Mouse (Mus musculus) kidney, embryonic 14.5 days (tissue): ENCODE measurements around the gene Vmn2r117. TPM values are rescaled to one million over a fixed set of nuclear protein-coding genes. Genes with fewer than 3 reads are reported as not detected.
"Not testable (repeated sequence)": the region's sequence is repeated elsewhere in the genome, so short reads cannot be mapped to it uniquely, and the experiment has no call there.

Source experiments
- ATAC-seq: fragments of 200-750 bp; cut with Nextera tagmentation; 2 replicates; pipeline ENCODE4 v1.8.0; 2017; ENCODE audit warnings: moderate number of reproducible peaks, mild to moderate bottlenecking, moderate TSS enrichment, moderate library complexity; ENCODE audit not compliant: low FRiP score, low TSS enrichment
- H3K27ac ChIP-seq: fragments of 300-500 bp; sonication (generic); 2 replicates; pipeline ENCODE4 v1.5.1; 2014; ENCODE audit warnings: low read depth, mild to moderate bottlenecking, low read length, moderate library complexity, mixed read lengths
- H3K27me3 ChIP-seq: fragments of 300-500 bp; sonication (generic); 2 replicates; pipeline ENCODE4 v1.6.1; 2014; ENCODE audit warnings: mild to moderate bottlenecking, low read length; ENCODE audit not compliant: control insufficient read depth, insufficient read depth
- H3K36me3 ChIP-seq: fragments of 300-500 bp; sonication (generic); 2 replicates; pipeline ENCODE4 v1.6.1; 2014; ENCODE audit warnings: low read length, mixed read lengths; ENCODE audit not compliant: control insufficient read depth, insufficient read depth
- H3K4me1 ChIP-seq: fragments of 300-500 bp; sonication (generic); 2 replicates; pipeline ENCODE4 v1.6.1; 2014; ENCODE audit warnings: low read length, mixed read lengths; ENCODE audit not compliant: control insufficient read depth, insufficient read depth
- H3K4me2 ChIP-seq: fragments of 300-500 bp; sonication (generic); replicated peaks from 2 replicates; pipeline ENCODE4 v1.6.1; 2014; ENCODE audit warnings: low read depth, mild to moderate bottlenecking, low read length
- H3K4me3 ChIP-seq: fragments of 300-500 bp; sonication (generic); 2 replicates; pipeline ENCODE4 v1.5.1; 2014; ENCODE audit warnings: mild to moderate bottlenecking, low read length
- H3K9ac ChIP-seq: fragments of 300-500 bp; sonication (generic); 2 replicates; pipeline ENCODE4 v1.6.1; 2014; ENCODE audit warnings: low read depth, mild to moderate bottlenecking, low read length, moderate library complexity
- H3K9me3 ChIP-seq: fragments of 300-500 bp; sonication (generic); 2 replicates; pipeline ENCODE4 v1.6.1; 2016; ENCODE audit warnings: low read length; ENCODE audit not compliant: control insufficient read depth
- WGBS: fragments of 180-500 bp; shearing (Covaris S2); extraction: QIAGEN DNeasy Blood & Tissue Kit; methylation state at CpG from one replicate; pipeline ENCODE4 v1.1.7; 2014; 5-methylcytosine and 5-hydroxymethylcytosine counted together
- polyA plus RNA-seq: library from polyadenylated mRNA; unstranded; fragments of >200 nt; fragmentation: Nextera tagmentation; extraction: Ambion mirVana; gene quantifications from 2 replicates; pipeline ENCODE4 v1.2.1, GENCODE M21; 2014

Vmn2r117 gene
- polyA plus RNA-seq, result not detected in 2 replicates

DNA sequence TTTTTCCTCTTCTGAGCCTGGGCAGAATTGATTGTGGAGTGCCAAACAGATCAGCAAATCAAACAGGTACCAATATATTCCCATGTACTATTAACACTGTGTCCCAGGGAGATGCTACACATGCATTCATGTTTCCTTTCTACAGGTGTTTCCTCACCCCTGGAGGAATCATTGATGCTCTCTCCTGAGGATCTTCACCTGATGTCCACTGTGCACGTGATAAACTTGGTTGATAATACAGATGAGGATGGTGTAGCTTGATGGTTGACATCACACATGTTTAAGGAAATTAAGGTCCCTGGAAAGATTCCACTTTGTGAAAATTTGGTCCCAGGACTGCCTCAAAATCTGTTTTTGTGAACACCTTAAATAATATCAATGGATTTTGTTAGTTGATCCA lies at the start of gene Vmn2r117:
Gene Vmn2r117 (minus strand): TSS at position 101 of the 400 bp plus-strand sequence.
- H3K36me3 ChIP-seq, H3K9ac ChIP-seq, H3K4me1 ChIP-seq, H3K4me3 ChIP-seq, H3K9me3 ChIP-seq, H3K27ac ChIP-seq, H3K4me2 ChIP-seq, ATAC-seq, H3K27me3 ChIP-seq: not testable (repeated sequence)
- 62% methylated on average over 1 of the region's 1 CpGs for WGBS

DNA sequence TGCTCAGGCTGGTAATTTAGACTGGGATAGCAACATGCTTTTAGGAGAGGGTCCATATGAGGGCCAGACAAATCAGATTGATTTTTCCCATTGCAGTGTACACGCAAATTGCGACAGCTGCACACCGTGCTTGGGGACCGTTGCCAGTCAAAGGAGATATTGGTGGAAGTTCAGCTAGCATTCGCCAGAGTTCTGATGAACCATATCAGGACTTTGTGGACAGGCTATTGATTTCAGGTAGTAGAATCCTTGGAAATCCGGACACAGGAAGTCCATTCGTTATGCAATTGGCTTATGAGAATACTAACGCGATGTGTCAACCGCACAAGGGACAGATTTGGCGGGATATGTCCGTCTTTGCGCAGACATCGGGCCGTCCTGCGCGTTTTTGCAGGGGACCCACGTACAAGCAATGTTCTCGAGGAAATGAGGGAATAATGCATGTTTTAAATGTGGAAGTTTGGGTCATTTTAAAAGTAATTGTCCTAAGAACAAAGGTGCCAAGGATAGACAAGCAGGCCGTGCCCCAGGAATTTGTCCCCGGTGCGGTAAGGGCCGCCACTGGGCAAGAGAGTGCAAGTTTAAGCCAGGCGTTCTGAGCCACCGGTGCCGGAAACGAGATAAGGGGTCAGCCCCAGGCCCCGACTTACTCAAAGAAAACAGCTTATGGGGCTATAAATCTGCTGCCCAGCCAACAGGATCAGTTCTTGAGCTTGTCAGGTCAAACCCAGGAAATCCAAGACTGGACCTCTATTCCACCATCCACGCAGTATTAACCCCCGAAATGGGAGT lies 43.6 kb upstream of the Vmn2r117 start:
- not testable (repeated sequence) for H3K9me3 ChIP-seq, ATAC-seq, H3K4me3 ChIP-seq, H3K4me1 ChIP-seq, H3K9ac ChIP-seq, H3K36me3 ChIP-seq, H3K27ac ChIP-seq, H3K27me3 ChIP-seq, H3K4me2 ChIP-seq
- WGBS, result 62% methylated on average over 30 of the region's 30 CpGs

DNA sequence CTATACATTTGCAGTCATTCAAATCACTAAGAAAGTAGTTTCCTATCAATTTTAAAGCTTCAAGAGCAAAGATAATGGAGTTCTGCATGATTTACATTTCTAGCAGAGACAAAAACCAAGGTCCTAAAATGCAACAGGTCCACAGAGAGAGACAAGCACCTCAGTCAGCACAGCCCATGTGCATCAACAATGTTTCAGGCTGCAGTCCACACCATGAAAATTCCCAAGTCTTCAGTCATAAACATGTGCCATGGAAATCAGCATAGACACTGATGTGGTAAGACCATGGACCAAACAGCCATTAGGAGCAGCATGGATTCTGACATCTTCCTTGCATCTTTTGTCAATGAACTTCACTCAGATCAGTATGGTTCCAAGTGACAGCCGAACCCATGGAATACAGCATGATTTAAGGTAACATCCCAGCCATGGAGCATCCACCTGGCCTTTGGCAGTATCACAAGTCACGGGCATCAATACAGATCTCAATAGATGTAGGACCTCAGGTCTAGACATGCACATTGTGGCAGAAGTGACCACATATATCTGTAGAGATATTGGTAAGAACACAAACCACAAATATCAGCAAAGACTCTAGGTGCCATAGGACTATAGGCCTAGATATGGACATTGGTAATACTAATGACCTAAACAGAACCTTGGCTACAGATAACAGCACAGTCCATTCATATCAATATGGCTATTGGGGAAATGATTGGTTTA lies 39.4 kb upstream of the Vmn2r117 start:
- 78% methylated on average over 2 of the region's 2 CpGs for WGBS
- no peaks in the 10 kb centered on the region for H3K4me1 ChIP-seq
- 0 out of 2 replicates have a peak, but pooled peaks have one; percentile 35 for ATAC-seq

DNA sequence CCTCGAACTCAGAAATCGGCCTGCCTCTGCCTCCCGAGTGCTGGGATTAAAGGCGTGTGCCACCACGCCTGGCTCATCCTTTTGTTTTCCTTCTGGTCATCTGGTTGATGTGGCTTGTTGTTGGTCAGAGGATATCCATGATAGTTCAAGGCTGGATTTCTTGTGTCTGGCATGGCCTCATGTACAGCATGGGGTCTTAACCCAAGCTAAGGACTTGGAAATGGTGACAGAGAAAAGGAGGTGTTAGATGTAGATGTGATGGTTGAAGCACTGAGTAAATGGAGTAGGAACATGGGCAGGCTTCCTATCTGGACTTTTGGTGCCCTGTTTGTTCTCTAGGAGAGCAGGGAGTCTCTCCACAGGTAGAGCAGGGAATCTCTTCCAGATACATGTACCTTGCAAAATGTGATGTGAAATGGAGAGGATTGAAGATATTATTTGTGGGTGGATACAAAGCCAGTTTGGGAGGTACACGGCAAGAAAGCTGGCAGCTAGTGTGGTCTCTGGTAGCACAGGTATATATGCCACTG lies 46.3 kb downstream of the Vmn2r117 start:
- no peak overlapping the region for H3K9ac ChIP-seq
- WGBS, result 84% methylated on average over 6 of the region's 6 CpGs
- no peak for ATAC-seq
- no peak overlapping the region for H3K27ac ChIP-seq
- no peaks in the 10 kb centered on the region for H3K27me3 ChIP-seq
- H3K4me2 ChIP-seq, result no peak overlapping the region
- H3K4me1 ChIP-seq, result no peaks in the 10 kb centered on the region
- H3K4me3 ChIP-seq, result no peak overlapping the region
- no peaks in the 10 kb centered on the region for H3K36me3 ChIP-seq
- H3K9me3 ChIP-seq, result peaks cover 9% of the 10 kb centered on the region; the same call in 1 of the 2 replicates

More for the DNA sequence above, 39.4 kb upstream of the Vmn2r117 start:
- Histone ChIP-seq H3K36me3 (no peaks in the 10 kb centered on the region), H3K27ac (no peak overlapping the region), H3K27me3 (no peaks in the 10 kb centered on the region), H3K4me2 (no peak overlapping the region), H3K9ac (no peak overlapping the region), H3K4me3 (no peak overlapping the region), H3K9me3 (no peaks in the 10 kb centered on the region)

Other genes with a start within 250 kb of the Vmn2r117 start
- not detected in 2 replicates for gene Vmn2r114, start 167.2 kb downstream of the Vmn2r117 start, polyA plus RNA-seq
- gene Vmn2r115, start 136.0 kb downstream of the Vmn2r117 start, polyA plus RNA-seq, result not detected in 2 replicates
- gene Vmn2r116, start 95.1 kb downstream of the Vmn2r117 start, polyA plus RNA-seq, result not detected in 2 replicates
- 19.5 and 24.9 TPM in 2 replicates for gene Zfp213, start 84.5 kb upstream of the Vmn2r117 start, polyA plus RNA-seq
- gene Zfp13, start 119.8 kb upstream of the Vmn2r117 start, polyA plus RNA-seq, result 15.3 and 19.1 TPM in 2 replicates
- gene Zscan10, start 121.2 kb upstream of the Vmn2r117 start, polyA plus RNA-seq, result 0.29 and 0.45 TPM in 2 replicates
- gene Mmp25, start 165.6 kb upstream of the Vmn2r117 start, polyA plus RNA-seq, result 0.46 and 1.3 TPM in 2 replicates
- 0.76 and 1.2 TPM in 2 replicates for gene Bicdl2, start 180.8 kb upstream of the Vmn2r117 start, polyA plus RNA-seq
- 61.9 and 83.8 TPM in 2 replicates for gene Hcfc1r1, start 193.9 kb upstream of the Vmn2r117 start, polyA plus RNA-seq
- 53.0 and 62.9 TPM in 2 replicates for gene Thoc6, start 194.2 kb upstream of the Vmn2r117 start, polyA plus RNA-seq
- gene Tnfrsf12a, start 197.8 kb upstream of the Vmn2r117 start, polyA plus RNA-seq, result 14.5 and 16.4 TPM in 2 replicates
- 153 and 181 TPM in 2 replicates for gene Cldn6, start 199.6 kb upstream of the Vmn2r117 start, polyA plus RNA-seq
- 63.7 and 65.5 TPM in 2 replicates for gene Cldn9, start 204.3 kb upstream of the Vmn2r117 start, polyA plus RNA-seq
- 0.15 and 0.16 TPM in 2 replicates for gene 1520401A03Rik, start 243.1 kb upstream of the Vmn2r117 start, polyA plus RNA-seq
- 41.6 and 56.4 TPM in 2 replicates for gene Pkmyt1, start 246.6 kb upstream of the Vmn2r117 start, polyA plus RNA-seq